Mouse (Mus musculus) frontal cortex, postnatal 14 days (tissue): ENCODE measurements around the gene Esr1.
A peak's percentile ranks its signal among the peaks of the same experiment; 100 is the strongest.

Experiments used
- DNase-seq, 2 experiments: peaks; one replicate each; pipeline ENCODE4 v3.0.0; 2022; ENCODE audit warnings: low spot score in 2 of 2

Esr1 gene

GRCm38 (mm10) chr10:4838099-4838498 is 226.7 kb downstream of the Esr1 start:
- no peak for DNase-seq

DNA sequence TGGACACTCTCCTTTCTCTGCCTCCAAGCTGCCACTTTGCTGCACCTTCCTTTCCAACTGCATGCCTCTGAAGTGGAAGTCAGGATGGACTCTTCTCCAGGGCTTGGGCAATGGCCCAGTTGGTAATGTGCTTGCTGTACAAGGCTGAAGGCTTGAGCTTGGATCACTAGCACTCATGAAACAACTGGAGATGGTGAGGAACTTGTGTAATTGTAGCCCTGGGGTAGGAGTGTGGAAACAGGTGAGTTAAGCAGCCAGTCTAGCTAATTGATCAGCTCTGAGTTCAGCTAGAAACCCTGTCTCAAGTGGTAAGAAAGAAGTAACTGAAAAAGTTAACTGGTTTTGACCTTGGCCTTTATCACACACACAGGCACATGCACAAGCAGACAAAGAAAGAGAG is 229.6 kb downstream of the Esr1 start:
- no peak for DNase-seq

- DNase-seq: no peak
These were observed 236.1 kb downstream of the Esr1 start for GRCm38 (mm10) chr10:4847523-4847922.

- DNase-seq: no peak
These were observed 238.5 kb downstream of the Esr1 start for GRCm38 (mm10) chr10:4849881-4850280.

DNA sequence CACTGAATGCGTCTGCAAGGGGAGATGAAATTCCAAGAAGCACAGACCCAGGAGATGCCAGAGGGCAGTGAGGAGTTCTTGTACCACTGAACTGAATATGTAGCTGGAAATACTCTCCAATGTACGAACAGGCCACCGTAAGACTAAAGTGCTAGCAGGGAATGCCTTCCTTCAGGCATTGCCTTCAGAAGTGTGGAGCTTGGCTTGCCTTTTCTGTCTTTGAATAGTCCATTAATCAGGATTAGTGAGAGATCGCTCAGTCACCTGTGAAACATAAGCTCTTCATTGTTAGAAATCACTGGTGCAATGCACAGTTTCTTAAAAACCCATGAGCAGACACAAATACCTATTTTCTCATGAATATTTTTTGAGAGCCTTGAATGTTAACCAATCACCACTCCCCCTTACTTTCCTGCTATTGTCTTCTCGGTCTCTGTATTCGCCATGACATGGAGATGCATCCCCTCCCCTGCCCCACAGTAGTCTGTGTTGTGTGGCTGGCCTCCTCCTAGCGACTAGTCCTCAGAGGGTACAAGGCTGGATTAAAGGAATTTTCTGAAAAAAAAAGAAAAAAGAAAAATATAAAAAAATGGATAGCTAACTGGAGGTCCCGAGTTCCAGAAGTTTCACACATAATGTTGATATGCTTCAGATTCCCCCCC is 263.8 kb downstream of the Esr1 start:
- DNase-seq: no peak

- DNase-seq: no peak
These were observed 270.0 kb downstream of the Esr1 start for GRCm38 (mm10) chr10:4881391-4881790.

- DNase-seq: no peak
These were observed 274.1 kb downstream of the Esr1 start for GRCm38 (mm10) chr10:4885506-4885905.

GRCm38 (mm10) chr10:4885961-4886360 is 274.6 kb downstream of the Esr1 start:
- DNase-seq: no peak

DNA sequence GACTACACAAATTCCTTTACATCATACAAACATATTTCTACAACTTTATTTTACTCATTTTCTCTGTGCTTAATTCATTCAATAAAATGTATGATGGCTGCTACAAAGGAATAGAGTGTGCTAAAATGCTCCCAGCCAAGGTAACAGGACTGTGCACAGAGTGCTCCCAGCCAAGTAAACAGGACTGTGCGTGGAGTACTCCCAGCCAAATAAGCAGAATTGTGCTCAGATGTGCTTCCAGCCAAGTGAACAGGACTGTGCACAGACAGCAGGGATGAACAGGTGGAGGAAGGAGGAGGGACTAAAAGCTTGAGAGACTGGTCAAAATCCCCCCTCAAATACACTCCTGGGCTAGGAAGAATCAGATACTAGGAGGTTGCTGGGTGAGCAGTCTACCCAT is 282.1 kb downstream of the Esr1 start:
- no peak for DNase-seq

DNA sequence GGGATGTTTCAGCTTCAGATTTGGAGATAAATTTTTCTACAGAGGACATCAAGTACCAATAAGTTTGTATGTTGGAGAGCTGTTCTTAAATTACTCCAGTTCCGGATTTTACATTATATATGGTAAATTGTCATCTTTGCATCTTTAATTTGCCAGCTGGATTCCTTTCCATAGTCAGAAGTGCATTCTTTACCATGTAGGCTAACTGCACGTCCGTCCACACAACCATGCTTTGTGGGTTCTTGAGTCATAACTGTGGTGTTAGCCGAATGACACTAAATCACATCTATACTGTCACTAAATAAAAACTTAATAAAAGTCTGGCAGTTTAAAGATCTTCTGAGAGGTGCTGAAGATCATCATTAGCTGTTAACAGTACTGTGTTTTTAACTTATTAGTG is 286.4 kb downstream of the Esr1 start:
- no peak for DNase-seq

GRCm38 (mm10) chr10:4900324-4900723 is 288.9 kb downstream of the Esr1 start:
- DNase-seq: no peak

DNA sequence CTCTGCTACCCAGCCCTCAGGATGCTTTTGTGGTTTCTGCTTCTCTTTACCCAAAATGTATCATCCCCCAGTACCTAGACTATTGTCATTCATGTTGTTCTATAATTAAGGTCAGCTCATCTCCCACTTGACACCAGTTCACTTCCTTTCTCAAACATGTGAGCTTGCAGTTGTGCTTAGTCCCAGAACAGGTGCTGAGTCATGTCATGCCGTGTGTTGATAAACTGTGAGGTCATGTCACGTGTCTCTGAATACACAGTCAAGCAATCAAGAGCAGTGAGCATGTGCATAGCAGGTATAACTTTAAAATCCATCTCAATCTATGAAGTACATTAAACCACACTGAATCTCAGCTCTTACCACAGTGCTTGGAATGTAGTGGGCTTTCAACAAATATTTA is 297.9 kb downstream of the Esr1 start:
- DNase-seq: no peak

- DNase-seq: no peak
These were observed 299.1 kb downstream of the Esr1 start for GRCm38 (mm10) chr10:4910451-4910850.

- DNase-seq: no peak
These were observed 307.7 kb downstream of the Esr1 start for GRCm38 (mm10) chr10:4919046-4919445.

GRCm38 (mm10) chr10:4923616-4924015 is 312.2 kb downstream of the Esr1 start:
- DNase-seq: no peak

- peak in 1 of 2 experiments; percentile 13 for DNase-seq
These were observed 313.0 kb downstream of the Esr1 start for GRCm38 (mm10) chr10:4924391-4924790.

GRCm38 (mm10) chr10:4943148-4943547 is 331.8 kb downstream of the Esr1 start:
- DNase-seq: no peak

DNA sequence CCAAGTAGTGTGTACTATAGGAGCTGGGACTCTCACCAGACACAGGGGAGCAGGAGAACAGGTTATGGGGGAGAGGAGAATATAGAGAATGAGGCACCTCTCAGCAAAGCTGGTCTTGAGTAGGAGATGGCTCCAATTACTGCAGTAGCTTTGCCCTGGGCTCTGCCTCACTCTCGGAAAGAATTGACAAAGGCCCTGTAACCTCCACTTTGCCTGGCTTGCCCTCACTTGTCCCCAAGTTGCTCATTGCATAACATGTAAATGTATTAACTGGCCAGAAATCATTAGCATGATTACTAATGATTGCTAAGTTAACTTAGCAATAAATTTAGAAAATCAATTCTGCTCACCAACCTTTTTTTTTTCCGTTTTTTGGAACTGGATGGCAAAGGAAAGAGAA is 333.3 kb downstream of the Esr1 start:
- no peak for DNase-seq

DNA sequence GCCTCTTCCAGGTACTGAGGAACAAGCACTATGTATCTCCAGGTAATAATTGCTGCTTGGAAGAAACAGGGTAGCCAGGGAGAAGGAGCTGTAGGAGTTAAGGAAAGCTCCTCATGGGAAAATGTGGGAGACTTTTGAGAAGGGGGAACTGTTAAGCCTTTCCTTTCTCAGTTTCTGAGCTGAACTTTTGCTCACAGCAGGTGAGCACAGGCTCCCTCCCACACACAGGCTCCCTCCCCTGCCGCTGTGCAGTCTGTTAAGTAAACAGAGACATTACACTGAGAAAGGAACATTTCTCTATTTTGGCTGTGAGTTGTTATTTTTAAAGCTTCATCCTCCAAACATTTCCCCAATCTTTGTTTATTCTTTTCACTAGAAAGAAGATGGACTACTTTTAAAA is 354.4 kb downstream of the Esr1 start:
- no peak for DNase-seq

DNA sequence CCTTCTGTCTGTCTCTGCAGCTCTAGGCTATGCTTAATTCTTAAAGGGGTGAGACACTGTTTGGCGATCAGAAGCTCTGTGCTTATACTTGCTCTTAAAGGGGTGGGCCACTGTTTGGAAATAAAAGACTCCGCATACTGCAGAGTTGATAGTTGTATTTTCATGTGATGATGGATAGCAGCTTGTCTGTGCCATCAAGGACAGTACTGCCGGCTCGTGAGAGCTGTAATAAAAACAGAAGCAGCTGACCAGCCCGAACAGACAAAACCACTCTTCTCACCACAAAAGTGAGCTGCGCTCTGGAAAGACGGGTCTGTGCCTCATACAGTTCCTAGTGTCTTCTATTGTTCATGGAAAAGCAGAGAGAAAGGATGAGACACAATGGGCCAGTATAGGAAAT is 359.8 kb downstream of the Esr1 start:
- no peak for DNase-seq

- no peak for DNase-seq
These were observed 360.2 kb downstream of the Esr1 start for GRCm38 (mm10) chr10:4971586-4971985.

GRCm38 (mm10) chr10:4972026-4972425 is 360.6 kb downstream of the Esr1 start:
- no peak for DNase-seq

- DNase-seq: no peak
These were observed 362.9 kb downstream of the Esr1 start for GRCm38 (mm10) chr10:4974246-4974645.

GRCm38 (mm10) chr10:4976557-4976956 is 365.2 kb downstream of the Esr1 start:
- DNase-seq: no peak
